Mouse (Mus musculus) MEL (cell line): ENCODE measurements around the gene Rp2. TPM values are rescaled to one million over a fixed set of nuclear protein-coding genes. Genes with fewer than 3 reads are reported as not detected.
A peak's percentile ranks its signal among the peaks of the same experiment; 100 is the strongest.

Experiments used
- DNase-seq: peaks from one replicate; pipeline ENCODE4 v3.0.0; 2011; ENCODE audit warnings: low read depth, low spot score
- H3K27ac ChIP-seq: 2 replicates; pipeline ENCODE4 v1.5.1; 2012; ENCODE audit warnings: low read depth, mild to moderate bottlenecking, control low read depth, low read length, moderate library complexity; ENCODE audit not compliant: control insufficient read depth
- H3K27me3 ChIP-seq, 2 experiments: fragments of 150-350 bp in 1 of 2; sonication (generic) in 1 of 2; 2 replicates each; pipeline ENCODE4 v1.6.1; 2012; ENCODE audit warnings: low read length in 2 of 2, mild to moderate bottlenecking in 2 of 2, improper control_type of control experiment in 1 of 2, moderate library complexity in 1 of 2; ENCODE audit not compliant: insufficient read depth in 2 of 2, control insufficient read depth in 1 of 2
- H3K36me3 ChIP-seq, 2 experiments: 2 replicates each; pipeline ENCODE4 v1.6.1; 2012 to 2014; ENCODE audit warnings: low read length in 2 of 2, improper control_type of control experiment in 1 of 2, inconsistent platforms in 1 of 2, mild to moderate bottlenecking in 1 of 2; ENCODE audit not compliant: insufficient read depth in 2 of 2, control insufficient read depth in 1 of 2
- H3K4me1 ChIP-seq, 2 experiments: fragments of 150-350 bp in 1 of 2; sonication (generic) in 1 of 2; 2 replicates each; pipeline ENCODE4 v1.6.1; 2012; ENCODE audit warnings: low read length in 2 of 2, improper control_type of control experiment in 1 of 2, mild to moderate bottlenecking in 1 of 2; ENCODE audit not compliant: insufficient read depth in 2 of 2, control insufficient read depth in 1 of 2
- H3K4me3 ChIP-seq, 2 experiments: fragments of 150-350 bp in 1 of 2; sonication (generic) in 1 of 2; 2 replicates each; pipeline ENCODE4 v1.5.1; 2012; ENCODE audit warnings: low read depth in 2 of 2, low read length in 2 of 2, mild to moderate bottlenecking in 2 of 2, moderate library complexity in 2 of 2, control low read depth in 1 of 2, improper control_type of control experiment in 1 of 2; ENCODE audit not compliant: control insufficient read depth in 1 of 2, insufficient read depth in 1 of 2
- H3K79me2 ChIP-seq: 2 replicates; pipeline ENCODE4 v1.6.1; 2012; ENCODE audit warnings: mild to moderate bottlenecking, low read length, moderate library complexity; ENCODE audit not compliant: control insufficient read depth, poor library complexity, insufficient read depth
- H3K9ac ChIP-seq: 2 replicates; pipeline ENCODE4 v1.6.1; 2012; ENCODE audit warnings: low read depth, mild to moderate bottlenecking, control low read depth, low read length, moderate library complexity; ENCODE audit not compliant: control insufficient read depth, poor library complexity, severe bottlenecking
- H3K9me3 ChIP-seq: fragments of 150-350 bp; sonication (generic); replicated peaks from 2 replicates; pipeline ENCODE4 v1.6.1; 2012; ENCODE audit warnings: mild to moderate bottlenecking, low read length, improper control_type of control experiment, moderate library complexity; ENCODE audit not compliant: insufficient read depth
- CHD1 ChIP-seq: IDR thresholded peaks from 2 replicates; pipeline ENCODE4 v1.6.1; 2012; ENCODE audit warnings: low read depth, mild to moderate bottlenecking, inconsistent platforms, low read length, improper control_type of control experiment
- CHD2 ChIP-seq: IDR thresholded peaks from 2 replicates; pipeline ENCODE4 v1.6.1; 2011; ENCODE audit warnings: low read length, improper control_type of control experiment
- ELF1 ChIP-seq: IDR thresholded peaks from 2 replicates; pipeline ENCODE4 v1.6.1; 2014; ENCODE audit warnings: low read depth, mild to moderate bottlenecking, inconsistent platforms, low read length, improper control_type of control experiment, moderate library complexity
- EP300 ChIP-seq, 2 experiments: IDR thresholded peaks; 2 replicates each; pipeline ENCODE4 v1.6.1; 2011; ENCODE audit warnings: improper control_type of control experiment in 2 of 2, low read length in 2 of 2, low read depth in 1 of 2, mild to moderate bottlenecking in 1 of 2
- ETS1 ChIP-seq: IDR thresholded peaks from 2 replicates; pipeline ENCODE4 v1.6.1; 2012; ENCODE audit warnings: low read depth, mild to moderate bottlenecking, inconsistent platforms, low read length, improper control_type of control experiment, moderate library complexity
- GABPA ChIP-seq: IDR thresholded peaks from 2 replicates; pipeline ENCODE4 v1.6.1; 2012; ENCODE audit warnings: low read depth, mild to moderate bottlenecking, inconsistent platforms, low read length, improper control_type of control experiment, moderate library complexity
- JUND ChIP-seq: IDR thresholded peaks from 2 replicates; pipeline ENCODE4 v1.6.1; 2011; ENCODE audit warnings: low read depth, mild to moderate bottlenecking, improper control_type of control experiment, low read length
- KAT2A ChIP-seq: conservative IDR thresholded peaks from 2 replicates; pipeline ENCODE4 v1.6.1; 2012; ENCODE audit warnings: low read depth, low read length, improper control_type of control experiment, inconsistent platforms
- MAX ChIP-seq: IDR thresholded peaks from 2 replicates; pipeline ENCODE4 v1.6.1; 2011; ENCODE audit warnings: low read length, improper control_type of control experiment
- MXI1 ChIP-seq: IDR thresholded peaks from 2 replicates; pipeline ENCODE4 v1.6.1; 2011; ENCODE audit warnings: mild to moderate bottlenecking, low read depth, low read length, improper control_type of control experiment
- NELFE ChIP-seq: IDR thresholded peaks from 2 replicates; pipeline ENCODE4 v1.6.1; 2011; ENCODE audit warnings: low read depth, low read length, improper control_type of control experiment
- NRF1 ChIP-seq: IDR thresholded peaks from 2 replicates; pipeline ENCODE4 v1.6.1; 2014; ENCODE audit warnings: low read depth, mild to moderate bottlenecking, inconsistent platforms, low read length, improper control_type of control experiment, moderate library complexity; ENCODE audit not compliant: poor library complexity, insufficient read depth, severe bottlenecking
- POLR2A ChIP-seq, 2 experiments: IDR thresholded peaks; 2 replicates each; pipeline ENCODE4 v1.6.1; 2011 to 2012; ENCODE audit warnings: low read length in 2 of 2, mild to moderate bottlenecking in 2 of 2, control low read depth in 1 of 2, improper control_type of control experiment in 1 of 2, low read depth in 1 of 2, moderate library complexity in 1 of 2; ENCODE audit not compliant: control insufficient read depth in 1 of 2, insufficient read depth in 1 of 2, poor library complexity in 1 of 2
- POLR2AphosphoS5 ChIP-seq: IDR thresholded peaks from 2 replicates; pipeline ENCODE4 v1.6.1; 2012; ENCODE audit warnings: low read depth, borderline replicate concordance, mild to moderate bottlenecking, inconsistent platforms, low read length, moderate library complexity, mixed read lengths
- RAD21 ChIP-seq: IDR thresholded peaks from 2 replicates; pipeline ENCODE4 v1.6.1; 2011; ENCODE audit warnings: mild to moderate bottlenecking, low read depth, low read length, improper control_type of control experiment
- SMC3 ChIP-seq: IDR thresholded peaks from 2 replicates; pipeline ENCODE4 v1.6.1; 2011; ENCODE audit warnings: low read depth, low read length, improper control_type of control experiment
- TBP ChIP-seq: IDR thresholded peaks from 2 replicates; pipeline ENCODE4 v1.8.0; 2011; ENCODE audit warnings: low read depth, low read length, improper control_type of control experiment
- TCF12 ChIP-seq: IDR thresholded peaks from 2 replicates; pipeline ENCODE4 v1.6.1; 2014; ENCODE audit warnings: low read depth, mild to moderate bottlenecking, inconsistent platforms, low read length, improper control_type of control experiment, moderate library complexity
- USF2 ChIP-seq, 2 experiments: IDR thresholded peaks; 2 replicates each; pipeline ENCODE4 v1.6.1; 2011 to 2012; ENCODE audit warnings: improper control_type of control experiment in 2 of 2, low read length in 2 of 2, borderline replicate concordance in 1 of 2, inconsistent platforms in 1 of 2, low read depth in 1 of 2, mild to moderate bottlenecking in 1 of 2; ENCODE audit not compliant: insufficient read depth in 1 of 2
- ZC3H11A ChIP-seq: IDR thresholded peaks from 2 replicates; pipeline ENCODE4 v1.6.1; 2012; ENCODE audit warnings: low read depth, mild to moderate bottlenecking, inconsistent platforms, low read length, improper control_type of control experiment
- ZKSCAN1 ChIP-seq: IDR thresholded peaks from 2 replicates; pipeline ENCODE4 v1.6.1; 2012; ENCODE audit warnings: low read depth, mild to moderate bottlenecking, inconsistent platforms, low read length, improper control_type of control experiment, moderate library complexity
- polyA plus RNA-seq, 2 experiments: library from polyadenylated mRNA; stranded (reverse) in 1 of 2; unstranded in 1 of 2; fragments of >175 nt in 1 of 2; fragments of >200 nt in 1 of 2; gene quantifications; 2 replicates each; pipeline versions ENCODE4 v1.2.1 to v1.2.4; 2012; ENCODE audit warnings: low replicate concordance in 2 of 2, low read depth in 1 of 2; ENCODE audit not compliant: insufficient read length in 2 of 2, insufficient read depth in 1 of 2, missing spikeins in 1 of 2
- total RNA-seq: library from RNA; depleted of rRNA; stranded (reverse); fragments of 300-350 nt; gene quantifications from 2 replicates; pipeline ENCODE4 v1.2.3, GENCODE M21; 2012

Rp2 gene
- total and polyA plus RNA-seq, 3 experiments = 10.0 to 16.8 TPM; not detected in 1

GRCm38 (mm10) chrX:20411382-20411781, 47.1 kb downstream of the Rp2 start:
- H3K9ac ChIP-seq = no peak overlapping the region
- H3K4me1 ChIP-seq = peaks cover 15 to 18% of the 10 kb centered on the region in 2 experiments; a peak in 3 of 4 replicates
- no peaks in the 10 kb centered on the region for H3K27me3 ChIP-seq
- H3K4me3 ChIP-seq = no peak overlapping the region
- H3K79me2 ChIP-seq = no peaks in the 10 kb centered on the region
- no peaks in the 10 kb centered on the region for H3K9me3 ChIP-seq
- TF ChIP-seq POLR2AphosphoS5 = no peak
- peak in 1 of 2 experiments; percentile 50; a peak in 2 of 4 replicates for TF ChIP-seq EP300 (IDR thresholded peaks at IDR 0.05; ENCODE audit: low read depth in 1 of 2, low read length in 2 of 2)
- peak; percentile 44 for DNase-seq
- H3K36me3 ChIP-seq = peaks cover 0 to 28% of the 10 kb centered on the region in 2 experiments; a peak in 2 of 4 replicates
- H3K27ac ChIP-seq = no peak overlapping the region

GRCm38 (mm10) chrX:20412221-20412620, 47.9 kb downstream of the Rp2 start:
- no peak overlapping the region for H3K27ac ChIP-seq
- peaks cover 12 to 18% of the 10 kb centered on the region in 2 experiments; a peak in 2 of 4 replicates for H3K4me1 ChIP-seq
- no peak overlapping the region for H3K9ac ChIP-seq
- no peaks in the 10 kb centered on the region for H3K27me3 ChIP-seq
- H3K4me3 ChIP-seq = no peak overlapping the region
- no peaks in the 10 kb centered on the region for H3K79me2 ChIP-seq
- no peaks in the 10 kb centered on the region for H3K9me3 ChIP-seq
- H3K36me3 ChIP-seq = peaks cover 0 to 22% of the 10 kb centered on the region in 2 experiments; a peak in 2 of 4 replicates
- TF ChIP-seq ZKSCAN1 (no peak), MAX (no peak), NRF1 (no peak), TCF12 (no peak), ZC3H11A (no peak), ELF1 (no peak), NELFE (no peak), SMC3 (no peak), POLR2A (IDR thresholded peaks at IDR 0.05; ENCODE audit: control insufficient read depth in 1 of 2, insufficient read depth in 1 of 2, low read depth in 1 of 2, low read length in 2 of 2, poor library complexity in 1 of 2) (no peak), ETS1 (no peak), TBP (no peak), JUND (no peak), POLR2AphosphoS5 (no peak), MXI1 (no peak), GABPA (no peak), KAT2A (no peak), USF2 (IDR thresholded peaks at IDR 0.05; ENCODE audit: borderline replicate concordance in 1 of 2, insufficient read depth in 1 of 2, low read depth in 1 of 2, low read length in 2 of 2) (no peak), CHD2 (no peak), CHD1 (no peak), RAD21 (no peak)
- TF ChIP-seq, all 39 proteins: peak for 0
- DNase-seq = peak; percentile 50
